Mouse (Mus musculus): ENCODE data around the gene Mtx1.

- TF ChIP-seq GATA1 (IDR thresholded peaks at IDR 0.05; ENCODE audit: borderline replicate concordance, low read length): no peak
- TF ChIP-seq FLI1 (IDR thresholded peaks at IDR 0.05; ENCODE audit: low read length): no peak
Measured at GRCm38 (mm10) chr3:89202253-89203141, 24.4 kb downstream of the Mtx1 start, which contains the start of gene Gba.
